Mouse (Mus musculus) heart, postnatal 0 days (tissue): Measurements from ENCODE around the gene Vipr1.

Experiments used
- CTCF ChIP-seq: IDR thresholded peaks from 2 replicates; pipeline ENCODE4 v1.5.1; 2016; ENCODE audit warnings: antibody characterized with exemption, control low read depth, low read depth
- EP300 ChIP-seq: IDR thresholded peaks from 2 replicates; pipeline ENCODE4 v1.6.1; 2016; ENCODE audit warnings: antibody characterized with exemption, low read depth

DNA sequence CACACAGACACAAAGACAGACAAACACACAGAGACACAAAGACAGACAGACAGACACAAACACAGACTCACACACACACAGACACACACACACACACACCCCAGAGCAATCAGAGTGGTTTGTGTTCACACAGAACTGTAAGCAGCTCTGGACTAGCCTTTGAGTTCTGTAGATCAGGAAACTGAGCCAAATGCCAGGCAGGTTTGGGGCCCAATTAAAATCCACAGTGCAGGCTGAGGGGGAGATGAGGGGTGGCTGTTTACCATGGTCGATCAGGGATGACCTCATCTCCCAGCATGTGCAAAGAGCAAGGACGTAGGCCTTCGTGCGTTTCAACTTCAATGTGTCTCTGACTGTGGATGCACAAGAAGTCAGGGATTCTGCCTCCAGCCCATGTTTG lies 47.7 kb upstream of the Vipr1 start:
- no peak for TF ChIP-seq CTCF
- TF ChIP-seq EP300 = no peak
